Mouse (Mus musculus) cerebellum, postnatal 14 days (tissue): ENCODE results near the gene Cldn22.

Experiments used
- DNase-seq, 2 experiments: peaks; one replicate each; pipeline ENCODE4 v3.0.0; 2021; ENCODE audit warnings: mixed read lengths in 2 of 2

Gene Cldn22

GRCm38 (mm10) chr8:47843063-47843462, 18.8 kb downstream of the Cldn22 start:
- DNase-seq: no peak

- no peak for DNase-seq
Measured at GRCm38 (mm10) chr8:47843651-47844050, 19.4 kb downstream of the Cldn22 start.

DNA sequence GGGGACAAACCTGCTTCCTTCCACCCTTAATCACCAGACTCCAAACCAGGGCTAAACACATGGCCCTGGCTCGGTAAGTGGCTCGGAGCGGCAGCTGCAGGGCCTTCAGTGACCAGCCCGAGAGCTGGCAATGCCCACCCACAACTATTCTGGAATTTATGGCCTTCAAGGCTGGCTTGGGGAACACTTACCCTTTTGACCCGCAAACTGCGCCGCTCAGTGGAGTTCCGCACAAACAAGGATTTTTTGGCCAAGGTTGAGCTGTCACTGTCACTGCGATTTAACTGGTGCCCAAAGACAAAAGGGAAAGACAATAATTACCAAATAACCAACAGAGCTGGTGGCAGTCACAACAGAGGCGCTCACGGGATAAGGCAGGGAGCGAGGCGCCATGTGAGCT, 21.7 kb downstream of the Cldn22 start:
- DNase-seq: no peak

DNA sequence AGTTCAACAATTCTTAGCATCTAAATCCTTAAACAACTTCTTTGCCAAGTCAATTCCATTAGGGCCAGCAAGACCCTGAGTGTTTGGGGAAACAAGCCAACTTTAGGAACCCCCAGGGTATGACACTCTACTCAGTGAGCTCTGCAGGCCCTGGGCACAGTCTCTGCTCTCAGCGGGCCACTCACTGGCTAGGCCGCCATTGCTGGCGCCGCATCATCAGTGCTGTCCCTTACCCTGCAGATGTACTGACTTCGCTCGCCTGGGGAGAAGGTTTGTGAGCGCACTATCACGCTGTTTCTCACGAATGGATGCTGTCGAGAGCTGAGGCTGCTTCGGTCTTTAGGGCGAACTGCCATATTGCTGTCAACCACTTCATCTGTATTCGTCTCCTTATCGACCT, 22.9 kb downstream of the Cldn22 start:
- DNase-seq: no peak

DNA sequence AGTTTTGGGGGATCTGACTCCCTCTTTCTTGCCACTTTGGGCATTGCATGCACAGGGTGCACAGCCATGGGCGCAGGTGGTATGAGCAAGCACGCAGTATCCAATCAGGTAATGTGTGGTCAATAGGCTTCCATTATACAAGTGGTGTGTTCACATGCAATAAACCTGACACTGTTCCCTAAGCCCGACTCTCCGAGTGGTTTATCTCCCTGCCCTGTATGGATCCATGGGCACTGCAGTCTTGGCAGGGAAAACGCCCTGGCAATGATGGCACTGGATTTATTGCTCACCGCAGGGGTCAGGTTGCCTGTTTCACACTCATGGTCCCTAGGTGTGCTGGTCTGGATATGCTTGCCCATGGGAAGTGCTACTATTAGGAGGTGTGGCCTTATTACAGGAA, 23.6 kb downstream of the Cldn22 start:
- no peak for DNase-seq

DNA sequence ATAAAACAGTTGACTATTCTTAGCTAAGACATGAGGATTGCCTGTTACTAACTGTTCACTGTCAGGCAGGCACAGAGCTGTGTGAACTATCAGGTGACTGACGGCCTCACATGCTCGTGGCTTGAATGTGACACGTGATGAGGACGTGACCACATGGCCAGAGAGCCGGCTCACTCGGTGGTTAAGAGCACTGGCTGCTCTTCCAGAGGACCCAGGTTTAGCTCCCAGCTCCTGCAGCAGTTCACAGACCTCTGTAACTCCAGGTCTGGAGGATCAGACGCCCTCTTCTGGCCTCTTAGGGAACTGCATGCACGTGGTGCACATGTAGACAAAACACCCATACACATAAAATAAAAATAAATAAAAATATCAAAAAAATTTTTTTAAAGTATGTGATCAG, 25.6 kb downstream of the Cldn22 start:
- DNase-seq: peak in 1 of 2 experiments; percentile 36

GRCm38 (mm10) chr8:47851824-47852502, 27.7 kb downstream of the Cldn22 start:
- peak in 1 of 2 experiments; percentile 34 for DNase-seq

DNA sequence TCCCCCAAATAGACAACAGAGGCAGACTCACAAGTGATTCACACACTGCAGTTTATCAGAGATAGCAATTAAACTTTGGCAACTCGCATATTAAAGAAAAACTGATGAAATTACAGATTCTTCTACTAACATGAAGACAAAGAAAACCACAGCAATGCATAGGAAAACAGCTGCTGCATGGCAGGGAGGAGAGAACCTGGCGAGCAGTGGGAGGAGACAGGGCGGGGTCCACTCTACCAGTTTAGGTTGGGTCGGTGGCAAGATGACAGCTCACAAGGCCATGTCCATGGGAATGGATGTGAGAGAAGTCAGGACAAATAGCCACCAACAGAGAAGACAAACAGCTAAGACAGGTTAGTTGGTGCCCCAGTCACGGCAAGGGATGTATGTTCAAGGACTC, 28.5 kb downstream of the Cldn22 start:
- DNase-seq: no peak

DNA sequence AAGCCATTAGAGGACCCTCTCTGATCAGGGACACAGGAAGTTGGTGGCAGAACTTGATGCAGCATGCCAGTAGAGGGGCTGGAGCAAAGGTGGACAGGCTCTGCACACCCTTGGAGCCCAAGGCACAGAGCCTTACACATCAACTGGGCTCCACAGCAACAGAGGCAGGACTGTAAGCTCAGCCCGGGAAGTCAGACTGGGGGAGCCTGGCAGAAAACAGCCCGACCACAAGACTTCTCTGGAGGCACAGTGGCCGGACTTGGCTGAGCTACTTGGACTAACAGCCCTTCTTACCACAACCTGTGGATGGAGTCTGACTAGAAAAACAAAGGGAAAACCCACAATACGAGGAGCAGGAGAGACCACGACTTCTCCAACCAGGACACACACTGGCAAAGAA, 29.1 kb downstream of the Cldn22 start:
- no peak for DNase-seq

GRCm38 (mm10) chr8:47859259-47859658, 35.0 kb downstream of the Cldn22 start:
- DNase-seq: no peak

DNA sequence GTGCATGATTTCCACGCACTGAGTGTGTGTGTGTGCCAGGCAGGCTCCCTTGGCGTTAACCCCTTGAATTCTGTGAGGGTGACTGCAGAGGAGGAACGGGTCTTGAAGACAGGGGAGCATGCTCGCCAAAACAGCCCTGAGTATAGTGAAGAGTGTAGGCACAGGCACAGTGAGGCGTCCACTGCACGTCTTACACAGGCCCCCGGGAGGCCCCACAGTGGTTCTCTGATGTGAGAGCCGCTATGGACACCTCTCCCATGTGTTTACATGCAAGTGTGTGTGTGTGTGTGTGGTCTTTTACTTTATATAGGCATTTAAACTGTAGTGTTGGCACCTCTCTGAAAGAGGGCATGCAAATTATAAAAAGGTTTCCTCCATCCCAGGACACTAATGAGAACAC, 42.3 kb downstream of the Cldn22 start:
- no peak for DNase-seq

DNA sequence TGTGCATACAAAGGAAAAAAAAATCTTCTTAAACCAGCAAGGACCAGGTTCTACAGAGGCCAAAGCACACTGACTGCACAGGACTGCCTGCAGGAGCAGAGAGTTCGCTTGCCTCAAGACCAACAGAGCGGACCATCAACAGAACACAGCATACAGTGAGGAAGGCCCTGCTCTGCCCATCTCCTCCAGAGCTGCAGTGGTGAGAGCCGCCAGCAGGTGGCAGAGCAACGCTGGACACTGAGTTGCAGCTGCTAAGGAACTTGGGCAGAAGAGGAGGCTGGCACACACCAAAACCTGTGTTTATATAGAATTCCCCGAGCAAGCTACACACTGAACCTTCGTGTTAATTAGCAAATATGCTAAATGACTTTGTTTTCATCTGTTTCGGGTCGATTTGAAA, 42.8 kb downstream of the Cldn22 start:
- peak; percentile 91 to 94 for DNase-seq

DNA sequence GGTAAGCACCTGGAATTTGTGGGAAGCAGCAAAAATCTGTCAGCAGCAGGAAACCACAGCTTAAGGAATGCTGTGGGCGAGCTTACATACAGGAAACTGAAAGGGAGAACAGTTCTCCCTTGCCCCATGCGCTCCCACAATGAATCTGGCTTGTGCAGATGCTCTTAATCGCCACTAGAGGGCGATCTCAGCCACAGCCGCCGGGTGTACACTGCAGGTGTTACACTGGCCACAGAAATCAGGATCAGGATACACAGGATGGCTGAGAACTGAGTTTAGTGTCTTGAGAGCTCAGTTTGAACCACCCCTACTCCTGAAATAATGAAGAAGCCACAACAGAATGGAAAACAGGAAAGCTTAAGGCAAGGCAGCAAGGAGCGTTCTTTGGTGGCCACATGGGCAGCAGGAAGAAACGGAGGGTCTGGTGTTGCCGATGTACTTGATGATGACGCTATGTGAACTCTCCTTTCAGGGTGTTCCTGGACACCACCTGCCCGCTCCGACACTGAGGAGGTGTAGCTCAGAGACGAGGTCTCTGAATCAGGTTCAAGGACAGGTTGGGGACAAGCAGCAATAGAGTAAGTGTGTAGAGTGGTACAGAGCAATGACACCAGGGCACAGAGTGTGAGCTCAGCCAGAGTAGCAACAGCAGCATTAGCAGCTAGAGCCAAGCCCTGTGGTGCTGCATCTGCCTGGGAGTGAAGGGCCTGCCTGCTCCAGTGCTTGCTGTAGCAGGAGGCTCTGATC, 48.3 kb downstream of the Cldn22 start:
- DNase-seq: peak; percentile 53 to 63

- no peak for DNase-seq
Measured at GRCm38 (mm10) chr8:47874497-47875178, 50.4 kb downstream of the Cldn22 start.
